Mouse (Mus musculus): Measurements from ENCODE around the gene Esyt1. TPM values are rescaled to one million over a fixed set of nuclear protein-coding genes. Genes with fewer than 3 reads are reported as not detected.
A peak's percentile ranks its signal among the peaks of the same experiment; 100 is the strongest.

Gene Esyt1
- polyA plus RNA-seq, 1 experiment from 2014 or later: 14.2 TPM

GRCm38 (mm10) chr10:128490912-128491311 lies 34.8 kb downstream of the Esyt1 start:
- peak overlapping the region; percentile 86 for H3K4me2 ChIP-seq
- peaks cover 45% of the 10 kb centered on the region for H3K4me1 ChIP-seq (replicated peaks)
- H3K4me3 ChIP-seq: no peak overlapping the region
- peaks cover 52% of the 10 kb centered on the region for H3K36me3 ChIP-seq
- no peaks in the 10 kb centered on the region for H3K9me3 ChIP-seq
- ATAC-seq (ENCODE audit: low FRiP score, low read depth): no peak
- H3K27ac ChIP-seq (replicated peaks): peak overlapping the region; percentile 98; the same call in 1 of the 2 replicates
- H3K9ac ChIP-seq: peak overlapping the region; percentile 0; the same call in 1 of the 2 replicates
- no peaks in the 10 kb centered on the region for H3K27me3 ChIP-seq
- WGBS: 48% methylated on average over 5 of the region's 5 CpGs

DNA sequence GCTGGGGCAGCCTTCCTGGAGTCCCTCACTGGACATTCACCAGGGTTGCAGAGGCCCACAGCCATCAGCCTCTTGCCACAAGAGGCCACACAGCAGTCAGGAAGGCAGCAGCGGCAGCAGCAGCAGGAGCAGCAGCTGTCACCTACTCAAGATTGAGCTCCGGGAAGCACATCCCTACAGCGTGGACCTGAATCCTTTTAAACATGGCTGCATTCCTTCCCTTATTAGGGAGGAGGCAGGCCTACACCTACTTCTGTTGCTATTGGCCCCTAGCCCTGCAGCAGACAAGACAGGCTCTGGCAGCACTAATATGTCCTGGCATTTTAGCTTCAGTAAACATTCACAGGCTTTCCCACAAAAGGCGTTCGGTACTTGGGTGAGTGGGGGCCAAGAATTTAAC lies 35.4 kb downstream of the Esyt1 start:
- H3K27ac ChIP-seq (replicated peaks): peak overlapping the region; percentile 45; the same call in 1 of the 2 replicates
- H3K36me3 ChIP-seq: peaks cover 58% of the 10 kb centered on the region
- H3K4me2 ChIP-seq: no peak overlapping the region
- no peak for ATAC-seq (ENCODE audit: low FRiP score, low read depth)
- H3K9ac ChIP-seq: no peak overlapping the region
- H3K4me1 ChIP-seq (replicated peaks): peaks cover 42% of the 10 kb centered on the region
- H3K27me3 ChIP-seq: no peaks in the 10 kb centered on the region
- 0 out of 2 replicates have a peak overlapping the region, but pooled peaks have one; percentile 6 for H3K4me3 ChIP-seq
- WGBS: 67% methylated on average over 5 of the region's 5 CpGs
- no peaks in the 10 kb centered on the region for H3K9me3 ChIP-seq

DNA sequence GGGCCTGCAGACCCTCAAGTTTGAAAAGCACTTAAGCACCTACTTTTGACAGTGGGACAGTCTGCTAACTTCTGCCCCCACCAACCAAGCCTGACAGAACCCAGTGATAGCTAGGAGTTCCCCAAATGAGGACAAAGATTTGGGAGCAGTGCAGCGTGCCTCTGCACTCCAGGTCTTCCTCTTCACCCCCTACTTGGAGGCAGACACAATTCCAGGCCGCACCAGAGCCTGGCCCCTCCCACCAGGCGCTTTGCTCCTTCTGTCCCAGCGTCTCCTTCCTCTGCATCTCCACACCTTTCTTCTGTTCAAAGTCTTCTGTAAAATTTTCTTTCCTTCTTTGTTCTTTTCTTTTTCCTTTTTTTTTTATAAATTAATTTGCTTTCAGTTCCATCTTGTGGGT lies 35.9 kb downstream of the Esyt1 start:
- H3K9ac ChIP-seq: no peak overlapping the region
- H3K27ac ChIP-seq (replicated peaks): peak overlapping the region; percentile 49; the same call in 1 of the 2 replicates
- H3K4me2 ChIP-seq: no peak overlapping the region
- 0 out of 2 replicates have a peak overlapping the region, but pooled peaks have one; percentile 6 for H3K4me3 ChIP-seq
- H3K27me3 ChIP-seq: no peaks in the 10 kb centered on the region
- peaks cover 38% of the 10 kb centered on the region for H3K4me1 ChIP-seq (replicated peaks)
- peaks cover 59% of the 10 kb centered on the region for H3K36me3 ChIP-seq
- no peak for ATAC-seq (ENCODE audit: low FRiP score, low read depth)
- 67% methylated on average over 4 of the region's 4 CpGs for WGBS
- no peaks in the 10 kb centered on the region for H3K9me3 ChIP-seq

- ATAC-seq (ENCODE audit: low FRiP score, low read depth): no peak
- Histone ChIP-seq H3K27ac (replicated peaks) (peak overlapping the region; percentile 49), H3K27me3 (no peaks in the 10 kb centered on the region), H3K9me3 (no peaks in the 10 kb centered on the region), H3K36me3 (peaks cover 63% of the 10 kb centered on the region), H3K4me2 (no peak overlapping the region), H3K4me1 (replicated peaks) (peaks cover 34% of the 10 kb centered on the region), H3K4me3 (no peak overlapping the region), H3K9ac (no peak overlapping the region)
- 59% methylated on average over 5 of the region's 5 CpGs for WGBS
These were observed 36.3 kb downstream of the Esyt1 start for GRCm38 (mm10) chr10:128489380-128489779.

- Histone ChIP-seq H3K4me2 (no peak overlapping the region), H3K9me3 (no peaks in the 10 kb centered on the region), H3K4me1 (replicated peaks) (peaks cover 33% of the 10 kb centered on the region), H3K9ac (no peak overlapping the region), H3K27me3 (no peaks in the 10 kb centered on the region), H3K27ac (replicated peaks) (no peak overlapping the region), H3K36me3 (peaks cover 69% of the 10 kb centered on the region), H3K4me3 (no peak overlapping the region)
- ATAC-seq (ENCODE audit: low FRiP score, low read depth): no peak
- 81% methylated on average over 4 of the region's 4 CpGs for WGBS
These were observed 36.9 kb downstream of the Esyt1 start for GRCm38 (mm10) chr10:128488776-128489175.

DNA sequence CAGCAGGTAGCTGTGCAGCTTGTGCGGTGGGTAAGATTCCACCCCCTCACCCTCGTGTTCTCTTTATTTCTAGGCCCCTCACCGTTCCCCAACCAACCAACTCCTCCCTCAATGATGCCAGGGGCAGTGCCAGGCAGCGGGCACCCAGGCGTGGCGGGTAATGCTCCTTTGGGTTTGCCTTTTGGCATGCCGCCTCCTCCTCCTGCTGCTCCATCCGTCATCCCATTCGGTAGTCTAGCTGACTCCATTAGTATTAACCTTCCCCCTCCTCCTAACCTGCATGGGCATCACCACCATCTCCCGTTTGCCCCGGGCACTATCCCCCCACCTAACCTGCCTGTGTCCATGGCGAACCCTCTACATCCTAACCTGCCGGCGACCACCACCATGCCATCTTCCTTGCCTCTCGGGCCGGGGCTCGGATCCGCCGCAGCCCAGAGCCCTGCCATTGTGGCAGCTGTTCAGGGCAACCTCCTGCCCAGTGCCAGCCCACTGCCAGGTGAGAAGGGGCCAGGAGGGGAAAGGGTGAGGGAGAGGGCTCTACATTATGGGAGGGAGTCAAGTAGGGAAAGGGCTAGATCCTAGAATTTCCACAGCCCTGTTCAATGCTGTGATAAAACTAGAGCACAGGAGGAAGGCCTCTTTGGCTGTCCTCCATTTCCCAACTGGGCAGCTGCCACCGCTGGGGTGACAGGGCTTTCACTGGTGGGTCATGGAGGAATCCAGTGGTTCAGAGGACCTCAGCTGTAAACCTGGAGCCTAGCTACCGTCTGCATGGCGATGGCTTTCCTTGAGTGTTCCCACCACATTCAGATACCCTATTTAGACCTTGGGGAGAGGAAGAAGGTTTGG lies 37.6 kb downstream of the Esyt1 start:
- Histone ChIP-seq H3K27ac (replicated peaks) (no peak overlapping the region), H3K9ac (no peak overlapping the region), H3K9me3 (no peaks in the 10 kb centered on the region), H3K4me1 (replicated peaks) (peaks cover 33% of the 10 kb centered on the region), H3K4me3 (no peak overlapping the region), H3K36me3 (peaks cover 75% of the 10 kb centered on the region), H3K4me2 (no peak overlapping the region), H3K27me3 (no peaks in the 10 kb centered on the region)
- WGBS: 82% methylated on average over 22 of the region's 22 CpGs
- no peak for ATAC-seq (ENCODE audit: low FRiP score, low read depth)

DNA sequence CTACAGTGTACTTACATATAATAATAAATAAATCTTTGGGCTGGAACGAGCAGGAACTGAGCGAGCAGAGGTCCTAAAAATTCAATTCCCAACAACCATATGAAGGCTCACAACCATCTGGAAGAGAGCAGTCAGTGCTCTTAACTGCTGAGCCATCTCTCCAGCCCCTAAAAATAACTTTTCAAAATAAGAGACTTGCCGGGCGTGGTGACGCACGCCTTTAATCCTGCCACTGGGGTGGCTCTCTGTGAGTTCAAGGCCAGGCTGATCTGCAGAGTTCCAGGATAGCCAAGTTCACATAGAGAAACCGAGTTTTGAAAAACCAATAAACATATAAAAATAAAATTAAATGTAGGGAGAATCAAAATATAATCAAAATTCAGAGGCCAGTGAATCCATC lies 39.3 kb downstream of the Esyt1 start:
- no peak overlapping the region for H3K9ac ChIP-seq
- WGBS: 91% methylated on average over 7 of the region's 7 CpGs
- no peaks in the 10 kb centered on the region for H3K9me3 ChIP-seq
- H3K27ac ChIP-seq (replicated peaks): no peak overlapping the region
- H3K27me3 ChIP-seq: no peaks in the 10 kb centered on the region
- no peak overlapping the region for H3K4me2 ChIP-seq
- peaks cover 92% of the 10 kb centered on the region for H3K36me3 ChIP-seq
- ATAC-seq (ENCODE audit: low FRiP score, low read depth): no peak
- peaks cover 19% of the 10 kb centered on the region for H3K4me1 ChIP-seq (replicated peaks)
- H3K4me3 ChIP-seq: no peak overlapping the region

- H3K4me3 ChIP-seq: no peak overlapping the region
- 90% methylated on average over 12 of the region's 12 CpGs for WGBS
- ATAC-seq (ENCODE audit: low FRiP score, low read depth): no peak
These were observed 51.3 kb downstream of the Esyt1 start for GRCm38 (mm10) chr10:128474366-128474765.

DNA sequence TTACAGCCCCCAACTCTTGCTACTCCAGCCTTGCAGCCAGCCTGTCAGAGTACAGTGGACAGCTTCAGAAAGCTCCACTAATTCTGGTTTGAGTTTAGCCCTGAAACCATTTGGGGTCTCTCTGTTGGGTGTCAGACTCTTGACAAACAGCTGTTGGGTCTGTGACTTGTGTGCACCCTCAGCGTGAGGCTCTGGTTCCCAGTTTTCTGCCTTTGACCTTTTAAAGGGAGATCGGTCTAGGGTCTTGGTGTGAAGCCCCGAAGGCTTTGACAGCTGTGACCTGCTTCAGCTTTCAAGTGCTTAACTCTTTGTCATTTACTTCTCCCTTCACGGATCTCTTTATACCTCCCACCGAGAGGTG lies 65.4 kb downstream of the Esyt1 start:
- peaks cover 34% of the 10 kb centered on the region for H3K36me3 ChIP-seq
- peak overlapping the region; percentile 89 for H3K4me2 ChIP-seq
- no peak for ATAC-seq (ENCODE audit: low FRiP score, low read depth)
- peak overlapping the region; percentile 98 for H3K27ac ChIP-seq (replicated peaks)
- H3K9ac ChIP-seq: peak overlapping the region; percentile 98
- no peaks in the 10 kb centered on the region for H3K9me3 ChIP-seq
- 4% methylated on average over 5 of the region's 5 CpGs for WGBS
- H3K4me1 ChIP-seq (replicated peaks): peaks cover 19% of the 10 kb centered on the region
- H3K27me3 ChIP-seq: no peaks in the 10 kb centered on the region
- H3K4me3 ChIP-seq: peak overlapping the region; percentile 76

More at GRCm38 (mm10) chr10:128474366-128474765, 51.3 kb downstream of the Esyt1 start:
- no peak overlapping the region for H3K27ac ChIP-seq (replicated peaks)
- H3K4me1 ChIP-seq (replicated peaks): no peaks in the 10 kb centered on the region
- H3K36me3 ChIP-seq: peaks cover 85% of the 10 kb centered on the region
- no peak overlapping the region for H3K4me2 ChIP-seq
- H3K9me3 ChIP-seq: no peaks in the 10 kb centered on the region
- H3K9ac ChIP-seq: no peak overlapping the region
- H3K27me3 ChIP-seq: no peaks in the 10 kb centered on the region

Small RNA genes within 50 kb of the gene (microRNA-seq; reads per million reads assigned to microRNA genes)
- gene Gm47275 (not detected), gene Mir6916 (not detected)

Other genes starting within 250 kb of the Esyt1 start
- 0.26 and 0.49 TPM in 2 replicates for gene Il23a, start 227.1 kb downstream of the Esyt1 start, polyA plus RNA-seq (2015; fragmentation: Nextera tagmentation; extraction: Ambion mirVana)
- gene Pan2, start 222.5 kb downstream of the Esyt1 start, polyA plus RNA-seq (2015; fragmentation: Nextera tagmentation; extraction: Ambion mirVana): 19.1 and 21.4 TPM in 2 replicates
- gene Cnpy2, start 203.4 kb downstream of the Esyt1 start, polyA plus RNA-seq (2015; fragmentation: Nextera tagmentation; extraction: Ambion mirVana): 188 and 205 TPM in 2 replicates
- gene Cs, start 188.1 kb downstream of the Esyt1 start, polyA plus RNA-seq (2015; fragmentation: Nextera tagmentation; extraction: Ambion mirVana): 267 and 278 TPM in 2 replicates
- gene Coq10a, start 156.9 kb downstream of the Esyt1 start, polyA plus RNA-seq (2015; fragmentation: Nextera tagmentation; extraction: Ambion mirVana): 38.7 and 41.9 TPM in 2 replicates
- 10.9 and 13.8 TPM in 2 replicates for gene Ankrd52, start 148.8 kb downstream of the Esyt1 start, polyA plus RNA-seq (2015; fragmentation: Nextera tagmentation; extraction: Ambion mirVana)
- 0.21 and 0.83 TPM in 2 replicates for gene Slc39a5, start 124.6 kb downstream of the Esyt1 start, polyA plus RNA-seq (2015; fragmentation: Nextera tagmentation; extraction: Ambion mirVana)
- 137 and 141 TPM in 2 replicates for gene Nabp2, start 114.4 kb downstream of the Esyt1 start, polyA plus RNA-seq (2015; fragmentation: Nextera tagmentation; extraction: Ambion mirVana)
- 91.3 and 92.4 TPM in 2 replicates for gene Rnf41, start 114.2 kb downstream of the Esyt1 start, polyA plus RNA-seq (2015; fragmentation: Nextera tagmentation; extraction: Ambion mirVana)
- gene Smarcc2, start 66.6 kb downstream of the Esyt1 start, polyA plus RNA-seq (2015; fragmentation: Nextera tagmentation; extraction: Ambion mirVana): 167 and 177 TPM in 2 replicates
- 944 and 959 TPM in 2 replicates for gene Myl6, start 31.7 kb downstream of the Esyt1 start, polyA plus RNA-seq (2015; fragmentation: Nextera tagmentation; extraction: Ambion mirVana)
- gene Myl6b, start 27.2 kb downstream of the Esyt1 start, polyA plus RNA-seq (2015; fragmentation: Nextera tagmentation; extraction: Ambion mirVana): 5.7 and 6.5 TPM in 2 replicates
- 18.2 and 20.0 TPM in 2 replicates for gene Zc3h10, start 21.9 kb upstream of the Esyt1 start, polyA plus RNA-seq (2015; fragmentation: Nextera tagmentation; extraction: Ambion mirVana)
- 2,263 and 2,497 TPM in 2 replicates for gene Rpl41, start 23.4 kb upstream of the Esyt1 start, polyA plus RNA-seq (2015; fragmentation: Nextera tagmentation; extraction: Ambion mirVana)
- 125 and 127 TPM in 2 replicates for gene Pa2g4, start 40.1 kb upstream of the Esyt1 start, polyA plus RNA-seq (2015; fragmentation: Nextera tagmentation; extraction: Ambion mirVana)
- gene Erbb3, start 63.8 kb upstream of the Esyt1 start, polyA plus RNA-seq (2015; fragmentation: Nextera tagmentation; extraction: Ambion mirVana): 1.2 and 2.1 TPM in 2 replicates
- 359 and 409 TPM in 2 replicates for gene Rps26, start 100.9 kb upstream of the Esyt1 start, polyA plus RNA-seq (2015; fragmentation: Nextera tagmentation; extraction: Ambion mirVana)
- gene Ikzf4, start 120.1 kb upstream of the Esyt1 start, polyA plus RNA-seq (2015; fragmentation: Nextera tagmentation; extraction: Ambion mirVana): 15.1 and 18.3 TPM in 2 replicates
- gene Suox, start 148.2 kb upstream of the Esyt1 start, polyA plus RNA-seq (2015; fragmentation: Nextera tagmentation; extraction: Ambion mirVana): 14.5 TPM in 2 replicates
- 113 and 121 TPM in 2 replicates for gene Rab5b, start 170.4 kb upstream of the Esyt1 start, polyA plus RNA-seq (2015; fragmentation: Nextera tagmentation; extraction: Ambion mirVana)
- 0.62 and 1.1 TPM in 2 replicates for gene Pmel, start 178.3 kb upstream of the Esyt1 start, polyA plus RNA-seq (2015; fragmentation: Nextera tagmentation; extraction: Ambion mirVana)
- gene Cdk2, start 179.2 kb upstream of the Esyt1 start, polyA plus RNA-seq (2015; fragmentation: Nextera tagmentation; extraction: Ambion mirVana): 22.4 and 23.5 TPM in 2 replicates
- 7.7 and 8.9 TPM in 2 replicates for gene Dgka, start 219.0 kb upstream of the Esyt1 start, polyA plus RNA-seq (2015; fragmentation: Nextera tagmentation; extraction: Ambion mirVana)
- gene Pym1, start 222.0 kb upstream of the Esyt1 start, polyA plus RNA-seq (2015; fragmentation: Nextera tagmentation; extraction: Ambion mirVana): 44.5 and 47.0 TPM in 2 replicates

Data from hindbrain, embryonic 15.5 days (tissue).